8 mouse cellular contexts compared by ENCODE assay signal in genomic region chr8:11957046-11957783, GRCm38 (mm10).
A peak's percentile ranks its signal among the peaks of the same experiment; 100 is the strongest.
DNase-seq lines count a peak whose midpoint lies in the region; ATAC-seq and TF ChIP-seq lines count a peak whose summit lies in the region.

No protein-coding gene starts in this region.

- H3K4me2 ChIP-seq in embryonic facial prominence, embryonic 11.5 days (ENCODE audit: low read depth, low read length) = no peak overlapping the region

- no peak overlapping the region for H3K9ac ChIP-seq in embryonic facial prominence, embryonic 11.5 days (replicated peaks; ENCODE audit: low read length)

- H3K36me3 ChIP-seq in thymus, adult 2 months (ENCODE audit: control insufficient read depth, insufficient read depth, low read length) = no peaks in the 10 kb centered on the region
- no peaks in the 10 kb centered on the region for H3K36me3 ChIP-seq in embryonic facial prominence, embryonic 11.5 days (replicated peaks; ENCODE audit: control insufficient read depth, insufficient read depth, low read depth, low read length)
- no peaks in the 10 kb centered on the region for H3K36me3 ChIP-seq in small intestine, adult 2 months (ENCODE audit: control insufficient read depth, insufficient read depth, low read length)

- H3K27me3 ChIP-seq in thymus, adult 2 months (ENCODE audit: control insufficient read depth, insufficient read depth, low read length) = no peaks in the 10 kb centered on the region
- H3K27me3 ChIP-seq in embryonic facial prominence, embryonic 11.5 days (ENCODE audit: control insufficient read depth, insufficient read depth, low read length) = no peaks in the 10 kb centered on the region
- H3K27me3 ChIP-seq in small intestine, adult 2 months (ENCODE audit: control insufficient read depth, insufficient read depth, low read length) = 0 out of 2 replicates have a peak, but pooled peaks cover 2% of the 10 kb centered on the region

- no peaks in the 10 kb centered on the region for H3K9me3 ChIP-seq in embryonic facial prominence, embryonic 11.5 days (replicated peaks; ENCODE audit: control insufficient read depth, low read length)

- TF ChIP-seq POLR2A in thymus, adult 2 months (IDR thresholded peaks at IDR 0.05; ENCODE audit: control insufficient read depth, extremely low read depth, insufficient read depth, low read length, poor library complexity) = no peak
- TF ChIP-seq POLR2A in small intestine, adult 2 months (IDR thresholded peaks at IDR 0.05; ENCODE audit: low read depth, low read length) = no peak

- no peak overlapping the region for H3K4me3 ChIP-seq in thymus, adult 2 months (ENCODE audit: control insufficient read depth, insufficient read depth, low read length)
- H3K4me3 ChIP-seq in embryonic facial prominence, embryonic 11.5 days (ENCODE audit: low read depth, low read length) = no peak overlapping the region
- H3K4me3 ChIP-seq in small intestine, adult 2 months (ENCODE audit: low read depth, low read length) = no peak overlapping the region

- ATAC-seq in CD4-positive, CD25-positive, alpha-beta regulatory T cell, adult 4 months = no peak
- peak; percentile 67 for ATAC-seq in embryonic facial prominence, embryonic 11.5 days (replicated peaks; ENCODE audit: insufficient number of reproducible peaks, low FRiP score, low TSS enrichment, low read depth)

- DNase-seq in CD4-positive, CD25-positive, alpha-beta regulatory T cell, adult 2 months (ENCODE audit: low read depth, low spot score) = peak; percentile 47
- DNase-seq in thymus, adult 2 months = peak; percentile 19
- DNase-seq in thymus, adult 18-20 months = no peak
- peak; percentile 78 for DNase-seq in embryonic facial prominence, embryonic 11.5 days (ENCODE audit: low spot score)
- peak; percentile 52 for DNase-seq in hindlimb bud, embryonic 11.5 days (ENCODE audit: extremely low spot score, low read depth, low spot score)
- peak; percentile 50 for DNase-seq in lung, postnatal 10 days

- no peak for TF ChIP-seq CTCF in thymus, adult 2 months (IDR thresholded peaks at IDR 0.05; ENCODE audit: borderline replicate concordance, control insufficient read depth, extremely low read depth, insufficient read depth, low read length, poor library complexity)
- TF ChIP-seq CTCF in small intestine, adult 2 months (IDR thresholded peaks at IDR 0.05; ENCODE audit: extremely low read depth, insufficient read length, insufficient replicate concordance, low read depth, low read length) = peak; percentile 48; the same call in 1 of the 2 replicates

- no peak overlapping the region for H3K27ac ChIP-seq in thymus, adult 2 months (ENCODE audit: control insufficient read depth, insufficient read depth, low read length)
- H3K27ac ChIP-seq in embryonic facial prominence, embryonic 11.5 days (replicated peaks; ENCODE audit: low read depth, low read length) = no peak overlapping the region
- H3K27ac ChIP-seq in small intestine, adult 2 months (ENCODE audit: insufficient read depth, low read depth, low read length) = no peak overlapping the region

- H3K4me1 ChIP-seq in thymus, adult 2 months (replicated peaks; ENCODE audit: control insufficient read depth, insufficient read depth, low read length) = no peaks in the 10 kb centered on the region
- no peaks in the 10 kb centered on the region for H3K4me1 ChIP-seq in embryonic facial prominence, embryonic 11.5 days (ENCODE audit: control insufficient read depth, insufficient read depth, low read length)
- no peaks in the 10 kb centered on the region for H3K4me1 ChIP-seq in small intestine, adult 2 months (ENCODE audit: control insufficient read depth, insufficient read depth, insufficient read length, low read length)

- 74% methylated on average over 7 of the region's 7 CpGs for WGBS in thymus, adult 2 months
- 69% methylated on average over 7 of the region's 7 CpGs for WGBS in embryonic facial prominence, embryonic 11.5 days
- 66% methylated on average over 7 of the region's 7 CpGs for WGBS in small intestine, adult 2 months

Comparison
In these comparisons a context has a peak if more than half of its experiments do, and no peak if none do; other contexts are left out.
1. DNase-seq: peak in CD4-positive, CD25-positive, alpha-beta regulatory T cell, adult 2 months (single experiment), thymus, adult 2 months (single experiment), embryonic facial prominence, embryonic 11.5 days (single experiment), hindlimb bud, embryonic 11.5 days (single experiment) and lung, postnatal 10 days (single experiment); none in thymus, adult 18-20 months (0 of 2).